Mouse (Mus musculus) NIH3T3 (cell line): ENCODE measurements around the gene Enox2.

ENCODE experiments used
- DNase-seq: peaks from one replicate; pipeline ENCODE4 v3.0.0-alpha.2; 2012; ENCODE audit warnings: low read depth

Enox2 gene

GRCm38 (mm10) chrX:49287700-49288563, at the start of gene Enox2:
TSS of gene Enox2 (minus strand) at chrX:49288259.
- DNase-seq: peak; percentile 88

- peak; percentile 32 for DNase-seq
Measured at GRCm38 (mm10) chrX:49309496-49309895, 21.4 kb upstream of the Enox2 start.

- peak; percentile 60 for DNase-seq
Measured at GRCm38 (mm10) chrX:49306659-49307058, 18.6 kb upstream of the Enox2 start.

GRCm38 (mm10) chrX:49279918-49280586, 8.0 kb downstream of the Enox2 start:
- no peak for DNase-seq

DNA sequence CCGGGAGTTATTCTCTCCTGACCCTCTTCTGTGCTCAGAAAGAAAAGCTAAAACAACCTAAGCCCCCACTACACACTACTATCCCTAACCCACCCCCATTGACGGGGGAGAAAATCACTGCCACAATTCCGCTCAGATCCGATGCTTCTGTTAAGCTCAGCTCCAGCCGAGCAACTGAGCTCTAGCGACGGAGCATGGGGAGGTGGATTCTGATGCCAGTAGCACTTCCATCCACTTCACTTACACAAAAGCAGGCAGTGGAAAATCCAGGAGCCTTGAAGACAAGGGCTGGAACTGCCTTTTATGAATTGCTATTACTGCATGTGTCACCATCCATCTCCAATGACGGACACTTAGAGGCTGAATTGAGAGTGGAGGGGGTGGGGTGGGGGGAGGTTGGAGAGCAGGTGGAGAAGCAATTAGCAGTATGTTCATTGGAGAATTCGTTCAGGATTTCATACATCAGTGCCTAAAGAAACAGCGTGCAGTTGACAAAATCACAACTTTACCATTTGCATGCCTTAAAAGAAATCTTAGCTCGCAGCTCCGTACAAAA, 14.5 kb downstream of the Enox2 start:
- DNase-seq: no peak

DNA sequence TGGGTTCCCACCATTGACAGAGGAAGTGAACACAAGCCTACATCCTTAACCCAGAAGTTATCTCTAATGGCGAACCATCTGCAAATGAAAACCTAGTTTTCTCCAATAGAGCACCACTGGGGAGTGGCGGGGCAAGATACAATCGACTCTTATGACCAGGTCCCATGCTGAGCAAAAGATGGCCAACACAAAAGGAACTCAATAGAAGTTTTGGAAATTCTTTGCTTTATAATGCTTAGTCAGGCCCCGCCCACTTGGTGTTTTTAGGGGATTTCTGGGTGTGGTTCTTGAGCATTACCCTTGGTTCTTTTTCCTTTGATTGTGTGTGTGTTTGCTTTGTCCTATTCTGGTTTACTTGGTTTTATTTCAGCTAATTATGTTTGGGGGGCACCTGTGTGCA, 37.2 kb downstream of the Enox2 start:
- no peak for DNase-seq

DNA sequence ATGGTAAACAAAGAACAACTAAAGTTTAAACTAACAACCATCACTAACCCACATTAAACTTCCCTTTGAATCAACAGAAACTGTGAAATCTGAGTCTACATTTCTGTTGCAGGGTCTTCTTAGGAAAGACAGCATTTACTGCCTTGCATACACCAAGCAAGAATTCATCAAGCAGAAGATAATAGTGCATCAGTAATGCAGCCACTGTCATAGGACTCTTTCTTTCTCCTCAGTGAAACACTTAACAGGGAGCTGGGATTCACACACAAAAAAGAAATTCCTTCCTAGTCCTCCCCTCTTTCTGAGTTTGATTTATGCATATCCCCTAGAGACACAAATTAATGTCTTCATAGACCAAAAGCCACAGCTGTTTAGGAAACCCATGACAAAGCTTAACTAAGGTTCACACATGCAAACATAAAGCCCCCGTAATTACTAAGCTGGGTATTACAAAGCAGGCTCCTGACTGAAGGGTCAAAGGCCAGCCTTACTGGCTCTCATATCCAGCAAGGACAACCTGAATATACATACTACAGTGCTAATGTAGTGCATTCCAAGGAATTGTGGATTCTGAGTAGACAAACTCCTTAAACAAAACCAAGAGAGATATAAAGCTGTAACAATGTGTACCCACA, 62.1 kb downstream of the Enox2 start:
- DNase-seq: no peak

DNA sequence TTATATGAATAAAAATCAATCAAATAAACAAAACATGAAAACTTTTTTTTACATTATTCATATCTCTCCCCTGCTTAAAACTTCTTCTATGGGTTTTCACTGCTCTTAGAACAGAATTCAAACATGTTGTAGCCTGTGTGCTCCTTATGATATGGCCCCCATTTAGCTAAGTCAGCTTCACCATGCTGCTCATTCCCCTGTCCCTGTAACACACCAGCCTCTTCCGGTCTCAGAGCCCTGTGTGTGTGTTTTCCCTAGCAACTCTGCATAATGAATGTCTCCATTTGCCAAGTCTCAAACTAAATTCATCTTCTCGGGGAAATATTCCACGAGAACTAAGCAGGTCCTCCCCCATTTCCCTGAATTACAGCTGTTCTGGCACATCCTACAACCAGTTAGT, 71.6 kb downstream of the Enox2 start:
- DNase-seq: no peak

GRCm38 (mm10) chrX:49196386-49196785, 91.7 kb downstream of the Enox2 start:
- no peak for DNase-seq

- DNase-seq: peak; percentile 1
Measured at GRCm38 (mm10) chrX:49181136-49181535, 106.9 kb downstream of the Enox2 start.

DNA sequence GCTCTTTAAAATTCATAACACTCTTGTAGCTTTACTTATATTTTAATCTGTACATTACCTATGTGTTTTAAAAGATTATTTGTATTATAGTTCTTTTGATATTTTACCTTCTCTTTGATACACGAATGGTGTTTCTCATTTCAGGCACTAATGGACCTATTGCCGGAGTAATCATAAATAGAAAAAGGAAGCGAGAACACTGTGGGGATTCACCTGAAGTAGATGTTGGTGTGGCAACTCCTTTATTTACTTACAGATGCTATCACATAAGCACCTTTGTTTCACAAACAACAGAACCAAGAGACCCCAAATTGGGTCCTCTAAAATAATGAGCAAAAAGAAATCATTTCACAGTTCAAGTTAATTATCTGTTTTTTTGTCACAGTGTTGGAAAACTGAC, 109.4 kb downstream of the Enox2 start:
- no peak for DNase-seq

DNA sequence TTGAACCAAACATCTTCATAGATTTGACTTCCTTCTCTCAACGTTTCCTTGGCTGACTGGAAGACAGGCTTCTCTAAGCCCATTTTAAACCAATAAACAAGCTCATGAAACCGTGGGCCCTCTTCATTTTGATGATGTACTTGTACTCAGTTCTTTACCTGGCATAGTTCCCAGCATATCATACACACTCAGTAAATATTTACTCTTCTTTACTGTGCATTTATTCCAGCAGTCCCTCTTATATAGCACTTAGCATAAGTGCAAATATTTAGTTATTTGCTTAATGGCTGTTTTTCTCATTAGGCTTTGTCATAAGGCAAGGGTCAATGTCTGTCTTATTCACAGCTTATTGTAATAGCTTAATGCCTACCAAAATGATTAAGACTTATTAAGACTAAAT, 133.8 kb downstream of the Enox2 start:
- no peak for DNase-seq

- no peak for DNase-seq
Measured at GRCm38 (mm10) chrX:49124774-49125429, 163.2 kb downstream of the Enox2 start.

DNA sequence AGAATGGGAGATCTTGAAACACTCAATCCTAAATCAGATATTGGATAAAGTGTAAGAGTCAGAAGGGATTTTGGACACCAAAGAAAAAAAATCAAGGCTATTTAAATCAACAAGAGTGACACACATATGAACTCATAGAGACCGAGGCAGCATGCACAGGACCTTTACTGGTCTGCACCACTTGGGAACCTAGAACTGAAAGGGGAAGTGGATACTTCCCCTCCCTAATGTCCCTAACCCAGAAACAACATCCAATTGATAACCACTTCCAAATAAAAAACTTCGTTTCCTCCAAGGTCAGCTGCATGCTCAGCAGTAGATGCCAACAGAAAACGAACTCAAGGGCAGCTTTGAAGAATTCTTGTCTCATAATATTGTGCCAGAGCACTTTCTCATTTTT, 171.6 kb downstream of the Enox2 start:
- no peak for DNase-seq

DNA sequence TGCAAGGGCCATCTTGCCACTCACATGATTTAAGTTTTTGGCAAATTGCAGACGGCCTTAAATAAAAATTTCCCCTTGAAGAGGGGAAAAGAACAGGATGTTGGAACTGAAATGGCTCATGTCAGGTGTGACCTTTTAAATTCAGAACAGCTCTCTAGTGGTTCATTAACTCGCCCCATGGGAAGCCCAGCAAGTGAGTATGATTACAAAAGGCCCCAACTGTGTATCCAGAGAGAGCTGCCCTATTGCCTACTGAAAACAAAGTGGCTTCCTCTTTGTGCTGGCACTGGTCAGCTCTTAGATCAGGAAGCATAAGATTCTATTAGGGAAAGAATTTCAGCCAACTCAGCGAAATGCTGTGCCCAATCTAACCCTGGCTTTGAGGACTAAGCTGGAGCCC, 175.6 kb downstream of the Enox2 start:
- DNase-seq: no peak

- peak; percentile 81 for DNase-seq
Measured at GRCm38 (mm10) chrX:49100542-49100941, 187.5 kb downstream of the Enox2 start.

- DNase-seq: no peak
Measured at GRCm38 (mm10) chrX:49096249-49096648, 191.8 kb downstream of the Enox2 start.

DNA sequence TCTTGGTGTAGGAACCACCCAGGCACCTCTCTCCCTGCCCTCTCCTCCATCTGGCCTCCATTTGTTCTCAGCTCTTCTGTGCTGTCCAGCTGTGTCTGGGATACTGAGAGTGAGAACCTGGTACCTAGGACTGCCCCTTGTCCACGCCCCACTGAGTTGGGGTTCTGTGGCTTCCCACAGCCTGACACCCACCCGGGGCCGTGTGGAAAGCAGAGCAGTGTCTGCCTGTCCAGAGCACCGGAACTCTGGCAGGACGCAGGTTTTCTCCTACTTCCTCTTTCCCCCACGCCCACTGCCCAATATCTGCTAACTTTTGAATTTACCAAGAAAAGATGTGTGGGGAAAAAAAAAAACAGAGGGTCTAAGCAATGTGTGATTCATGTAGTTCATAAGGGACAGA, 213.0 kb downstream of the Enox2 start:
- no peak for DNase-seq

DNA sequence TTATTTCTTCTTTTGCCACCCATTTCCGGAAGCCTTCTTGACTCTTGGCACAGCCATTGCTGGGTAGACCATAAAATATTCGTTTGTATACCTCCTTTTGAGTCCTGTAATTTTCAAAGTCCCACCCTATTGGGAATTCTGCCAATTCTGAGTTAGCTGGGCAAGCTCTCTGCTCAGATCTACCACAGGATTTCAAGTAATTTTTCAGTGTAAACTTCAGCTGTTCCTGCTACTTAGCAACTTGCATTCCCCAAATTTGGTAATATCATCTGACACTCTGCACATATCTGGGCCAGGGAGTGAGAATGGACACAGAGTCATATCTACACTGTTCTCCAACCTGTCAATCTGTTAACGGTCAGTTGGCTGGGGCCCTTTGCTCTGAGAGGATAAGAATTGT, 214.5 kb downstream of the Enox2 start:
- peak; percentile 45 for DNase-seq

DNA sequence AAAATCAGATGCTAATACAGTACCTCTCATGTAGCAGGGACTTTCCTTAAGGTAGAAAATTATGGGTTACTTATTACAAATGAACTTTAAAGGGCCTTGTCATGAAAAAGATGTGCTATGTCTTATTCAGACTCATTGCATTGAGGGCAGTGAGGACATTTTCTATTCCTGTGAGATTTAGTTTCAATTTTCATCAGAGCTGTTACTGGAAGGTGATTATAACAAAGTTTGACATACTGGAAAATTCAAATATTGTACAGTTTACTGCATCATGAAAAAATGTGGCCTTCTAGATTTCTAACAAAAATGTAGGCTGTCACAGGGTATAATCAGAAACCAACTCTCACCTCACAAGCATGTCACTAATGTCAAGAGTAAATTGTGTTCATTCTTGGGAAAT, 242.9 kb downstream of the Enox2 start:
- DNase-seq: no peak

DNA sequence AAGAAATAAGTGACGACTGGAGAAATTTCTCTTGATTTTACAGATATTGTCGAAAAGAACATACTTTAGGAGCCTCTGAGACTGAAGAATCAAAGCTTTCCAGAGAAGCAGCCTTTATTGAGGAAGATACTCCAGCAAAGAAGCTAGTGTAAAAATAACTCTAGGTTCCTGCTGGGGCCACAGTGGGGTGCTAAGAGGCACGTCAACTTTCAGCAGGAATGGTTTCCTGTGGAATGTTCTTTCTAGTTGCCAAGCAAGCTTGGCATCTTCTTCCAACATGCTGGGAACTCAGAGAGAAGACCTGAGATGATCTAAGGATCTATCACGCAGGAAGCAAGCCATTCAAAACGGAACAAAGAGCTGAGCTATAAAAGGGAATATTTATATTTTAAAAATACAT, 278.3 kb downstream of the Enox2 start:
- DNase-seq: no peak

DNA sequence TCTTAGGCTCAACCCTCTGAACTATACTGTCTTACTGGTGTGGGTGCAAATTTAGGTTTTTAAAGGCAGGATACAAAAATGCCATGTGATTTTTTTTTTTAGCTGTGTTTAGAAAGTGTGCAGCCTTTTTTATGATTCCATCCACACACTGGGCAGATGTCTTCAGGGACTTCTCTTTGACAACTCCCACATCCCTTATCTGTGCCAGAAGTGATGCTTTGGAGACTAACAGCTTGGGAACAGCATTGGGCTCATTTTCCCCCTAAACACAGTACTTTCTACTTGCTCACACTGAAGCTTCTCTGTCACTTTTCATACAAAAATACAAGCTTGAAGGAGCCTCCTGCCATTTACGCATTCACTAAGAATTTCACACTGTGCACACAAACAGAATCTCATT, 282.4 kb downstream of the Enox2 start:
- no peak for DNase-seq
